Mouse (Mus musculus) intestine, postnatal 0 days (tissue): ENCODE data around the gene Tep1. TPM values are rescaled to one million over a fixed set of nuclear protein-coding genes. Genes with fewer than 3 reads are reported as not detected.

ENCODE experiments used
- ATAC-seq: fragments of 200-750 bp; cut with Nextera tagmentation; 2 replicates; pipeline ENCODE4 v1.8.0; 2017; ENCODE audit warnings: mild to moderate bottlenecking, moderate TSS enrichment, moderate library complexity
- H3K27ac ChIP-seq: fragments of 300-500 bp; sonication (generic); 2 replicates; pipeline ENCODE4 v1.5.1; 2014; ENCODE audit warnings: mild to moderate bottlenecking, low read depth, low read length, moderate library complexity
- H3K27me3 ChIP-seq: fragments of 300-500 bp; sonication (generic); replicated peaks from 2 replicates; pipeline ENCODE4 v1.6.1; 2014; ENCODE audit warnings: low read length, mixed read lengths; ENCODE audit not compliant: control insufficient read depth, insufficient read depth
- H3K36me3 ChIP-seq: fragments of 300-500 bp; sonication (generic); 2 replicates; pipeline ENCODE4 v1.6.1; 2014; ENCODE audit warnings: mild to moderate bottlenecking, moderate library complexity; ENCODE audit not compliant: control insufficient read depth, insufficient read depth
- H3K4me1 ChIP-seq: fragments of 300-500 bp; sonication (generic); replicated peaks from 2 replicates; pipeline ENCODE4 v1.6.1; 2014; ENCODE audit warnings: antibody characterized with exemption, low read length, mixed read lengths; ENCODE audit not compliant: control insufficient read depth, insufficient read depth
- H3K4me2 ChIP-seq: fragments of 300-500 bp; sonication (generic); replicated peaks from 2 replicates; pipeline ENCODE4 v1.6.1; 2014; ENCODE audit warnings: low read depth, mild to moderate bottlenecking, moderate library complexity
- H3K4me3 ChIP-seq: fragments of 300-500 bp; sonication (generic); 2 replicates; pipeline ENCODE4 v1.5.1; 2014; ENCODE audit warnings: low read depth, low read length
- H3K9ac ChIP-seq: fragments of 300-500 bp; sonication (generic); 2 replicates; pipeline ENCODE4 v1.6.1; 2014; ENCODE audit warnings: mild to moderate bottlenecking, low read depth, low read length
- H3K9me3 ChIP-seq: fragments of 300-500 bp; sonication (generic); 2 replicates; pipeline ENCODE4 v1.6.1; 2016; ENCODE audit warnings: mixed run types; ENCODE audit not compliant: control insufficient read depth
- CTCF ChIP-seq: sonication (generic); IDR thresholded peaks from 2 replicates; pipeline ENCODE4 v1.5.1; 2016; ENCODE audit warnings: low read depth, mild to moderate bottlenecking, control low read depth, antibody characterized with exemption, moderate library complexity
- WGBS: fragments of 180-500 bp; shearing (Covaris S2); extraction: QIAGEN DNeasy Blood & Tissue Kit; methylation state at CpG from one replicate; pipeline ENCODE4 v1.1.7; 2014; 5-methylcytosine and 5-hydroxymethylcytosine counted together
- polyA plus RNA-seq: library from polyadenylated mRNA; unstranded; fragments of >200 nt; fragmentation: Nextera tagmentation; extraction: Ambion mirVana; gene quantifications from 2 replicates; pipeline ENCODE4 v1.2.1, GENCODE M21; 2015

Tep1 gene
- polyA plus RNA-seq, 1 experiment from 2014 or later = 23.7 TPM

DNA sequence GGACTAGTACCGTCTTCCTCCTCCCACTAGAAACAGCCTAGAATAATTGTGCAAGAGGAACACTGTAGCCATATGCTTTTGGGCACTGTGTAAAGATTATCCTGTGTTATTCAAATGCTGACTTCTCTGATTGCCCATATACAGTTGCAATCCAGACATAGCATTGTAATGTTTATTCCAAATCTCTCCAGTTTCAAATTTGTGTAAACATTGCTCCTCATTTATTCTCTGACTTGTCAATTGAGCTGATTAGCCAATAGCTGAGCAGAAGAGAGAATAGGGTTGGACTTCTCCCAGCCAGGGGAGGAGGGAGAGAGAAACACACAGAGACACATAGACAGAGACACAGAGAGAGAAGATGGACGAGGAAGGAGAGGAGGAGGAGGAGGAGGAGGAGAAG lies 35.9 kb downstream of the Tep1 start:
- Histone ChIP-seq H3K9ac (no peak overlapping the region), H3K36me3 (peaks cover 74% of the 10 kb centered on the region), H3K4me2 (no peak overlapping the region), H3K27ac (no peak overlapping the region; the same call in 1 of the 2 replicates), H3K4me3 (no peak overlapping the region), H3K9me3 (no peaks in the 10 kb centered on the region), H3K27me3 (no peaks in the 10 kb centered on the region), H3K4me1 (no peaks in the 10 kb centered on the region)
- WGBS = 58% methylated on average over 2 of the region's 2 CpGs
- no peak for TF ChIP-seq CTCF
- ATAC-seq = no peak

DNA sequence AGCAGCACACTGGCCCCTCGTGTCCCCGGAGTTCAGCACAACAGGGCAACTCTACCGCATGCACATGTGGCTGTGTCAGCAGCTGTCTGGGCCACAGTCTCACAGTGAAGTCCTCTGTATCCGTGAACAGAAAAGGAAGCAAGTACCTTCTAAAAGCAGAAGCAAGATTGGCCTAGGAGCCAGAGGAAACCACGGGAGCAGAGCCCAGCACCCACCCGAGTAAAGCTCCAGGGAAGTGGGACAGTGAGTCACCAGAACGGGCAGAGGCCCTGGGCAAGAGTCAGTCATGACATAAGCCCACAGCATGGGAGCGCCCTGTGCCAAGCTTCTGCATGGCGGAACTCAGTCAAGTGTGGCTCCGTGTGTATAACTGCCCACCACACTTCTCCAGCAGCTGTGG lies 36.4 kb downstream of the Tep1 start:
- 81% methylated on average over 10 of the region's 10 CpGs for WGBS
- Histone ChIP-seq H3K36me3 (peaks cover 76% of the 10 kb centered on the region), H3K9me3 (no peaks in the 10 kb centered on the region), H3K27me3 (no peaks in the 10 kb centered on the region), H3K9ac (no peak overlapping the region), H3K27ac (no peak overlapping the region; the same call in 1 of the 2 replicates), H3K4me2 (no peak overlapping the region), H3K4me3 (no peak overlapping the region), H3K4me1 (no peaks in the 10 kb centered on the region)
- ATAC-seq = no peak
- no peak for TF ChIP-seq CTCF

DNA sequence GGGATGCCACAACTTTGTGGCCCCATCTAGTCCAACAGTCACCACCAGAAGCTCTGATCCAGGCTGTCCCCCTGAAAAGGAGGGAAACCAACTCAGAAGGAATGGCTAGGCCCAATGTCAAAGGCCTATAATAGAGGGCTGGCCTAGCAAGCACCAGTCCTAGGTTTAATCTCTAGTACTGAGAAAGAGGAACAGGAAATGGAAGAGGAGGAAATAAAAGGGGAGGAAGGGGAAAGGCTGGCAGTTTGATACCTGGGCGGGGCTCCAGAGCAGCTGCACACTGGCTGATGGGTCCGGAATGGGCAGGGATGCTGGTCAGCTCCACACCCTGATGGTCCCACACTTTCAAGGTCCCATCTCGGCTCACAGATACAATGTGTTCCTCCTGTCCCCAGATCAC lies 40.5 kb downstream of the Tep1 start:
- Histone ChIP-seq H3K4me2 (no peak overlapping the region), H3K36me3 (peaks cover 67% of the 10 kb centered on the region), H3K4me1 (no peaks in the 10 kb centered on the region), H3K27ac (no peak overlapping the region), H3K4me3 (no peak overlapping the region), H3K9ac (no peak overlapping the region), H3K27me3 (no peaks in the 10 kb centered on the region), H3K9me3 (no peaks in the 10 kb centered on the region)
- TF ChIP-seq CTCF = no peak
- 70% methylated on average over 3 of the region's 3 CpGs for WGBS
- ATAC-seq = no peak

DNA sequence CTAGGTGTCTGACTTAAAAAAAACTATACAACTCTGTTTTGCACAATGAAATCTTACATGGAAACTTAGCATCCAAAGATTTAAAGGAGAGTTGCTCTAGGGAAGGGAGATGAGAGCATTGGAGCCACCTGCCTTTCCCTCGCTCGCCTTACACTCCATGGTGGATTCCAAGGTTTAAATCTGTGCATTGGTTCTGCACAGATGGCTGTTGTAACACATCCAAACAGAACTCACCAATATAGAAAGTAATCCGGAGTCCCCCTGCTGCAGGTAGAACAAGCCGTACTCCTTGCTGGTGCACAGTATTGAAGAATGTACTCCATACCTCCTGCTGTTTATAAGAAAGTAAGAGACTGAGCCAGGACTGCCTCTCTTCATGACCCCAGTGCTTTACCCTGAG lies 43.8 kb downstream of the Tep1 start:
- Histone ChIP-seq H3K9ac (no peak overlapping the region), H3K9me3 (no peaks in the 10 kb centered on the region), H3K27me3 (no peaks in the 10 kb centered on the region), H3K4me1 (no peaks in the 10 kb centered on the region), H3K36me3 (peaks cover 72% of the 10 kb centered on the region), H3K4me3 (no peak overlapping the region), H3K4me2 (no peak overlapping the region), H3K27ac (no peak overlapping the region)
- no peak for TF ChIP-seq CTCF
- ATAC-seq = no peak
- WGBS = 94% methylated on average over 4 of the region's 4 CpGs

DNA sequence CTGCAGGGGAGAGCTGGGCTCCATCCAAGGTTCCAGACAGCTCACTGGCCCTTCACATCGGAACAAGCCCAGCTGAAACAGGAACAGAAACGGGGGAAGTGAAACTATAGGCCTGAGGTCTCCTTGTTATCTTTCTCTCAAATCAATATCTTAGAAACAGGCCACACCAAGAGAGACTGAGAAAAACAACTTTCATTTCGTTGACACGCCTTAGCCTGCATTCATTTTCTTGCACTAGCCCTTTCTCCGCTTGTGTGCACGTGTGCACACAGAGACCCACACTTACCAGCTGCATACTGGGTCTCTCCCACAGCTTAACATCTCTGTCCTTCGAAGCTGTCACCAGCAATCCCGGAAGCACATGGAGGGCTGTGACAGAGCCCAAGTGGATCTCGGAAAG lies 46.1 kb downstream of the Tep1 start:
- no peak for ATAC-seq
- Histone ChIP-seq H3K4me2 (no peak overlapping the region), H3K36me3 (peaks cover 76% of the 10 kb centered on the region), H3K4me1 (no peaks in the 10 kb centered on the region), H3K9ac (no peak overlapping the region), H3K27ac (no peak overlapping the region), H3K9me3 (no peaks in the 10 kb centered on the region), H3K27me3 (no peaks in the 10 kb centered on the region), H3K4me3 (no peak overlapping the region)
- WGBS = 84% methylated on average over 9 of the region's 9 CpGs
- TF ChIP-seq CTCF = no peak

DNA sequence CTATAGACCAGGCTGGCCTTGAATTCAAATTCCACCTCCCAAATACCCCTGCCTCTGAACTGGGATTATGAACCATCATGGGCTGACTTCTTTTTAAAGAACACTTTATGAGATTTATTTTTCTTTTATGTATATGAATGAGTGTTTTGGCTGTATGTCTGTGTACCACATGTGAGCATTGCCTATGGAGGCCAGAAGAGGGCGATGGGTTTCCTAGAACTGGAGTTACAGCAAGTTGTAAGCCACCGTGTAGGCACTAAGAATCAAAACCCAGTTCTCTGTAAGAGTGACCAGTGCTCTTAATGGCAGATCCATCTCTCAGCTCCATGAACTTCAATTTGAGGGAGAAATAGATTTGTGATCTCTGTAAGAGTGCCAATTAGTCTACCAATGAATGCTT lies 47.1 kb downstream of the Tep1 start:
- no peak overlapping the region for H3K9ac ChIP-seq
- no peaks in the 10 kb centered on the region for H3K9me3 ChIP-seq
- 83% methylated on average over 2 of the region's 2 CpGs for WGBS
- H3K36me3 ChIP-seq = peaks cover 73% of the 10 kb centered on the region
- no peak for ATAC-seq
- no peaks in the 10 kb centered on the region for H3K4me1 ChIP-seq
- H3K27ac ChIP-seq = no peak overlapping the region
- no peak overlapping the region for H3K4me2 ChIP-seq
- H3K27me3 ChIP-seq = no peaks in the 10 kb centered on the region
- no peak overlapping the region for H3K4me3 ChIP-seq
- TF ChIP-seq CTCF = peak; percentile 44

DNA sequence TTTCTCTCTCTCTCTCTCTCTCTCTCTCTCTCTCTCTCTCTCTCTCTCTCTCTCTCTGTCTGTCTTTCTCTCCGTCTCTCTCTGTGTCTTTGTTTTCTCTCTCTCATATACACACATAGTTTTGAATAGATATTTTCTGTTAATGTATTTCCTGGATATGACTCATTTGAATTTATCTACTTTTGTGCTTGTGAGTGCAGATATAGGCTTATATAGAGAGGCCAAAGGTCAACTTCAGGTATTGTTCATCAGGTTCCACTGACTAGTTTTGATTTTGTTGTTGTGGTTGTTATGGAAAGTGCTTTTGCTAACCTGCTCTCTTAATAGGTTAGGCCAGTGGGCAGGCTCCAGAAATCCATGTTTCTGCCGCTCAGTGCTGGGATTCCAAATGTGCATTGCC lies 57.3 kb downstream of the Tep1 start:
- H3K9me3 ChIP-seq = no peaks in the 10 kb centered on the region
- peak; percentile 83 for ATAC-seq
- no peaks in the 10 kb centered on the region for H3K4me1 ChIP-seq
- no peak for TF ChIP-seq CTCF
- no peak overlapping the region for H3K4me2 ChIP-seq
- H3K27me3 ChIP-seq = no peaks in the 10 kb centered on the region
- H3K36me3 ChIP-seq = peaks cover 37% of the 10 kb centered on the region
- peak overlapping the region; percentile 93 for H3K27ac ChIP-seq
- no peak overlapping the region for H3K9ac ChIP-seq
- 45% methylated on average over 2 of the region's 2 CpGs for WGBS
- H3K4me3 ChIP-seq = no peak overlapping the region
